Mouse (Mus musculus): Measurements from ENCODE around the gene Apeh.
A peak's percentile ranks its signal among the peaks of the same experiment; 100 is the strongest.
"Not testable (repeated sequence)": the region's sequence is repeated elsewhere in the genome, so short reads cannot be mapped to it uniquely, and the experiment has no call there.

Apeh gene

DNA sequence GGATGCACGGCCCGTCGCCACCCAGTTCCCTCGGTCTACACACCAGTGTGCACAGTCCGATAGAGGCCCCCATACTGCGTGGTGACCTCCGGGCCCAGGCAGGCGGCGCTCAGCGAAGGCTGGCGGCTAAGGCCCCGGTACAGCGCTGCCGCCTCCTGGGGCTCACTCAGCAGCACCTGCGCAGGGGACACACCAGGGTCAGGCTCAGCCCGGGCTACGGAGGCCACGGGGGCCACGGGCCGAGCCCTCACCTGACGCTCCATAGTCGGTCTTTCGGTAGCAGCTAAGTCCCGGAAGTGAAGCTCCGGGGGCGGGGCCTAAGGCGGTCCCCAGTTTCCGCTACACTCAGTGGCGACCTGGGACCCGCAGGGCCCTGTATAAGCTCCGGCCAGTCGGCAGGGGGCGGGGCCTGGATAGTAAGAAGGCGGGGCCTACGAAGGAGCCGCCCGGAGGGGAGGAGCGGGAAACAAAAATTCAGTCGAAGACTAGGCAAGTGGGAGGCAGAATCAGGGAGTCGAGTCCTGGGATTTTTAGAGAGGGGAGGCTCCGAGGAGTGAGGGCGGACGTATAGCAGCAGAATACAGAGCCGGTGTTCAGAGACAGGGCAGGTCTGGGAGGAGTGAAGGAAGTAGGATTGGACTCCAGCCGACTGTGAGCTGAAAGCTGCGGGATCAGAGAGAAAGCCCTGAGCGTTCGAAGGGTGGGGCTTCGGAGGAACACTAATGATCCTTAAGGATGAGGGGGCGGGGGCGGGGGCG lies at the start of gene Apeh:
Gene Apeh, minus strand, starts transcription at position 423 of the 758 bp plus-strand sequence.
- DNase-seq (ENCODE audit: low read depth, low spot score) = peak; percentile 71

DNA sequence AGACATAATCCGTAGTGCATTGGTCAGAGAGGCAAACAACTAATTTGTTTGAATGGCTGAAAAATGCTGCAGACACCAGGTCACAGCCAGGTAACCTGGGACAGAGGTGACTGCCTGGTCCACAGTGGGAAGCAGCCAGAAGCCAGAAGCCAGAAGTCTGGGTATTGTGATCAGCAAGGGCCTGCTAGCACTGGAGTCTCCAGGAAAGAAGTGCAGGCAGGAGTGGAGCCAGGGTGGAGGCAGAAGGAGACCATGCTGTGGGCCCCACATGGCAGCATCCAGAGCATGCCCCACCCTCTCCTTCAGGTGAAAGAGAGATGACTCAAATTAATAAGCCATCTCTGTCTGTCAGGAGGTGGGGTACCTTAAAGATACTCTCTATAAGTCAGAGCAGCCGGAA lies 49.1 kb upstream of the Apeh start:
- no peak for DNase-seq (ENCODE audit: low read depth, low spot score)

DNA sequence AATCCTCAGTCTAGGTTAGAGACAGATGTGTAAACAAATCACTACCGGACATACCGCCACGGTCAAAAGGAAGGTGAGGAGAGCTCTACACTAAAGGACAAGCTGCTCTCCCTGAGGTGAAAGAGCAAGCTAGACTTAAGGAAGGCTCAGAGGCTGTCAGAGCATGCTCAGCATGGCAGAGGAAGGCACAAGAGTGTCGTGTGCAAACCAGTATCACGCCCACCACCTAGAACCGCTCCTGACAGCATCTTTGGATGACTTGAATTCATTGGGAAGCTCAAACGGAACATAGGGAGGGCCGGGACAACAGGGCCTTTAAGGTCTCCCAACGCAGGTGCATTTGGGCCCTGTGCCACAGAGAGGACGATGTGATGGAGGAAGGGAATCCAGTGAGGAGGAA lies 47.0 kb upstream of the Apeh start:
- no peak for DNase-seq (ENCODE audit: low read depth, low spot score)

DNA sequence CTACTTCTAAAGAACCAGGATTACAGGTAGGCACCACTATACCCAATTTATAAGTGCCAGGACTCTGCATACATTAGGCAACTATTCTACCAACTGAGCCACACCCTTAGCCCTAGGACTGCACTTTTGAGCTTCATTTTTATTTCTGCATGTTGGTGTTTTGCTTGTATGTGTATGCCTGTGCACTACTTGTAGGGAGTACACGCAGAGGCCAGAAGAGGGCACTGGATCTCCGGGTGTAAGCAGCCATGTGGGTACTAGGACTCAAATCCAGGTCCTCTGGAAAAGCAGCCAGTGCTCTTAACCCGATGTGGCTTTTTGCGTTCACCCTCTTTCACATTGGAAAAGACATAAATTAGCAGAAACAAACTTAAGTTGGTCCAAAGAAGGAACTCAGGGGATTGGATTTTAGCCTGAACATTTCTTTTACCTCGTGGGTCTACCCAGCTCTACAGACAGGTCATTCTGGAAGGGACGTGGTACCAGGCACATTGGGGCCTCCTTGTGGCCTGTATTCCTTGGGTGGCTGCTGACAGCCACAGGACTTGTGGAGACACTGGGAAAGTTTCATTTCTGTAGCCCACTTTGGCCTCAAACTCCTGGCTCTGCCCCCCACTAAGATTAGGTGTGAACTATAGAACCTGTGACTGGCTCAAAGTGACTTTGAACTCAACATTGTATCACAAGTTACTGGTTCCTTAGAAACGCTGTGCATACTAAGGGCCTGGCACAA lies 45.7 kb upstream of the Apeh start:
- no peak for DNase-seq (ENCODE audit: low read depth, low spot score)

DNA sequence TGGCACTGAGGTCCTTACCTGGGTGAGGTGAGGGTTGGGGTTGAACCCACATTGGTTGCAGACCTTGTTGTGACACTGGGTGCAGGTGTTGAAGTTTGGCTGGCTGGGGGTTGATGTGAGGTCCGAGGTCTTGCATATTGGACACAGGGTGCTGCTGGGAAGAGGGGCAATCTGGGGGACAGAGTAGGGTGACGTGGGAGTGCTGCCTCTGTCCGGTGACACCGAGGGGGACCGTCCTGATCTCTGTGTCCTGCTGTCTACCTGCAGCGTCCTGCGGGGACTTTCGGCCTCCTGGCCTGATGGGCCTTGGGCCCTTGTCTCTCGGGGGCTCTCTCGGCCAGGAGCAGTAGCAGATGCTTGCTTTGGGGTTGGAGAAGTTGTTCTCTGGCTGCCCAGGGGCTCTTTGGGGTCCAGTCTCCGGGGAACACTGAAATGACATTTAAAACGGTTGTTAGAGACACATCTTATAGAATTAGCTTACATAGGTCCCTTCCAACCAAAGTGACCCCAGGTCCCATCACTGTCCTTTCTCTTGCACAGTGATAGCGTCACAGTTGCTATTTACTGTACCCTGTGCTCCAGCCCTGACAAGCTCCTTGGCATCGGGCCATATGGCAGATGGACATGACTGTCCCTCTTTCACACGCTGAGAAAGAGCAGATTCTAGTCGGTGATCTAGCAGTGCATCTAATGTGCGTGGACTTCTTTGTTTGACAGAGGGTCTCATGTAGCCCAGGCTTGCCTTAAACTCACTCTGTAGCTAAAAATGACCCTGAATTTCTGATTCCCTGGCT lies 45.0 kb upstream of the Apeh start:
- DNase-seq (ENCODE audit: low read depth, low spot score) = no peak

DNA sequence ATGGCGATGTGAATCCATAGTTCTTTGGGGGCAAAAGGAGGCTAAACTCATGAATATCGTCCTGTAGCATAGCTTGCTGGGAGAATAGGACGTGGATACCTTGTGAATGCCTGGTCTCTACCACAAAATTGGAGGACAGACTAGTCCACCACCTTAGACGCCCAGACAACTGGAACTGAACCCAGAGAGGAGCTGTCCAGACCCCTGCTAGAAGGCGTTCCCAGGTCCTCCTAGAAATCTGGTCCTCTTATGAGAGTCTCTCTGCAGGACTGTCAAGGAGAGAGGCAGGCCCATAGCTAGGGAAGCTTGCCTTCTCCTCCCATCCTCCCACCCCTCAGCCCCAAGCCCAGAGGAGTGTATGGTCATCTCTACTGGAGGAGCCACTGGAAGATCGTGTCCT lies 43.7 kb upstream of the Apeh start:
- DNase-seq (ENCODE audit: low read depth, low spot score) = no peak

DNA sequence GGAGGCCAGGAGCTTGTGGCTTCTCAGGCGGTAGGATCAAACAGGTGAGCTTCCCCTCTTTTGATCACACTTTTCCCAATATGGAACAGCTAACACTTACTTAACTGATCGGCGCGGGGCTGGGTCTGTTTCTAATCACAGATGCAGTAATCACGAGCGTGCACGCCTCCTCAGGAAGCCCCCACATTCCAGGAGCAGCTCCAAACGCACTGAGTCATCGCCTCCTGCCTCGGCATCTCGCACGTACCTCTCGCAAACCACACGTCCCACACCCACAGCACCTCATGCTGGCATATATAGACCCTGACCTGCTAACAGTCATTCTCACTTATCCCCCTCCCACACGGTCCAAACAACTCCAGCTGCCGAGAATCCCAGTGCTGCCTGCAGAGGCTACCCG lies 43.1 kb upstream of the Apeh start:
- DNase-seq (ENCODE audit: low read depth, low spot score) = peak; percentile 97

DNA sequence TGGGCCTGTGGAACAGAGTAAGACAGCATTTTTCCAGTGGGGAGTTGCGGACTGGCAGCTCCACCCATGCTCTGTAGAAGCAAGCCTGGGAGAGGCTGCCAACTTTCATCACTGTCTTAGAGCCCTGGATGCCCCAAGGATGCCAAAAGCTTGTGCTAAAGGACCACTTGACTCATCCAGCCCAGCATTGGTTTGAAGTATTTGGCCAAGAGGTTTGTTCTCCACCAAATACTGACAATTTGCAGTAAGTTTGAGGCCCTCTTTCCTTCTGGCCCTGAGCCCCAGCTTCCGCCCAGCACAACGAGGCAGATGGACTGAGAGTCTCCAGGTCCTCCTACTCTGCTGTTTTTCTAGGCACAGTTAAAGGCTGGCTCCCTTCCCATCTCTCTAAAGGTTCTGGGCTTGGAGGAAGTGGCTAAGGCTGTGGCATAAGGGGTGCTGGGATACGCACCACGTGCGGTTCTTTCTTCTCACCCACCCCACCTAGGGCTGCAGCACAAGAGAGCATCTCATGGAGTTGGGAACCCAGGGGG lies 42.6 kb upstream of the Apeh start:
- DNase-seq (ENCODE audit: low read depth, low spot score) = peak; percentile 93

DNA sequence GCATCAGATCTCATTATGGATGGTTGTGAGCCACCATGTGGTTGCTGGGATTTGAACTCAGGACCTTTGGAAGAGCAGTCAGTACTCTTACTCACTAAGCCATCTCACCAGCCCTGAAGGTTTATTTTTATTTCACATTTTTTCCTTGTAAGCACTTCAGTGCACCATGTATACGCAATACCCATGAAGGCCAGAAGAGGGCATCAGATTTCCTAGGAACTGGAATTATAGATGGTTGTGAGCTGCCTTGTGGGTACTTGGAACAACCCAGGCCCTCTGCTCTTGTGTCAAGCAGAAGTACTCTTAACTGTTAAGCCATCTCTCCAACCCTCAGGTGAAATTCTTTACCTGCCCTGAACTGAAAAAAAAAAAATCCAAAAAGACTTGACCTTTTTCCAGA lies 41.8 kb upstream of the Apeh start:
- no peak for DNase-seq (ENCODE audit: low read depth, low spot score)

DNA sequence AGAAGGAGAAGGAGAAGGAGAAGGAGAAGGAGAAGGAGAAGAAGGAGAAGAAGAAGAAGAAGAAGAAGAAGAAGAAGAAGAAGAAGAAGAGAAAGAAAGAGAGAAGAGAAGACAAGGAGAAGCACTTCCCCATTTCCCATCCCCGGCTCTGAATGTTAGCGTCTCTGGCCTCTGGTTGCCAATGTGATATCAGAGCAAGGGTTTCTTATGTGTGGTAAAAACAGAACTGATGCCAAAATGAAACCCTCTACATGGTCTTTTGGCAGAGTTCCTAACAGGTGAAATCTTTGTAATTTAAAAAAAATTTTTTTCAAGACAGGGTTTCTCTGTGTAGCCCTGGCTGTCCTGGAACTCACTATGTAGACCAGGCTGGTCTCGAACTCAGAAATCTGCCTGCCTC lies 41.3 kb upstream of the Apeh start:
- not testable (repeated sequence) for DNase-seq (ENCODE audit: low read depth, low spot score)

DNA sequence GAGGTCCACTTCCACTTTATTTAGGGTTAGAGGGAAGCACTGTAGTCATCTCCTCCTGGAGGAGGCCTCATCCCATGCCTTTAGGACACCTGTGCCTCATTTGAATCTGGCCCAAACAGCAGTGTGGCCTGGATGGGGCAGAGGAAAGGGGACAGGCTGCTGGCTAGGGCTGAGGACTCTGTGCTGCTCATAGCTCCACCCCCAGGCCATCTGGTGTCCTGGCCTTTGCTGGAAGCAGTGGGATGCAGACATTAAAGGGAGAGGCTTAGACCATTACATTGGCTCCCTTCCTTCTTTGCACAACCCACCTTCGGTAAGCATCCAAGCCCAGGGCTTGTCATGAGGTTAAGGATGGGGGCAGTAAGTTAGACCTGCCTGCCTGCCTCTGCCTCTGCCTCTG lies 39.1 kb upstream of the Apeh start:
- DNase-seq (ENCODE audit: low read depth, low spot score) = no peak

DNA sequence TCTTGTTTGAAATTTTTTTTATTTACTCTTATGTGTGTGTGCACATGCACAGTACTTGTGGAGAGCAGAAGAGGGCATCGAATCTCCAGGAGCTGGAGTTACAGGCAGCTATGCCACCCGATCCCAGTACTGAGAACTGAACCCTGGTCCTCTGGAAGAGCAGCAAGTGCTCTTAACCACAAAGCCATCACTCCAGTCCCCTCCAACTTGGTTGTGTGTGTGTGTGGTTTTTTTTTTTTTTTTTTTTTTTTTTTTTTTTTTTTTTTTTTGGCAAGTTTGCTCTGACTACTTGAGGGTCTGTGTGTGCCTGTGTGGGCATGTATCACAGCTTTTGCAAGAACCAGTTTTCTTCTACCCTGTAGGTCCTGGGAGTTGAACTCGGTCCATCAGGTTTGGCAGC lies 38.0 kb upstream of the Apeh start:
- DNase-seq (ENCODE audit: low read depth, low spot score) = no peak

DNA sequence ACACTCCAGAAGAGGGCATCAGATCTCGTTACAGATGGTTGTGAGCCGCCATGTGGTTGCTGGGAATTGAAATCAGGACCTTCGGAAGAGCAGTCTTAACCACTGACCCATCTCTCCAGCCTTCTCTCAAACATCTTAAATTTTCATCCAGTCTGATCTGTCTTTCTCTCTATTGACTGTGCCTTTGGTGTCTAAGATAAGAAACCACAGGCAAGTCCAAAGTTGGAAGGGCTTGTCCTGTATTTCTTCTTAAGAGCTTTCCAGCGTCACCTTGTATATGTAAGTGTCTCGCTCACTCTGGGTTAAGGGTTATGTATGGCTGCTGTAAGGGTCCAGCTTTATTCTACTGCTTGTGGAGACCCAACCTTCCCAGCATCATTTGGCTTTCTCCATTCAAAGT lies 37.1 kb upstream of the Apeh start:
- DNase-seq (ENCODE audit: low read depth, low spot score) = no peak

DNA sequence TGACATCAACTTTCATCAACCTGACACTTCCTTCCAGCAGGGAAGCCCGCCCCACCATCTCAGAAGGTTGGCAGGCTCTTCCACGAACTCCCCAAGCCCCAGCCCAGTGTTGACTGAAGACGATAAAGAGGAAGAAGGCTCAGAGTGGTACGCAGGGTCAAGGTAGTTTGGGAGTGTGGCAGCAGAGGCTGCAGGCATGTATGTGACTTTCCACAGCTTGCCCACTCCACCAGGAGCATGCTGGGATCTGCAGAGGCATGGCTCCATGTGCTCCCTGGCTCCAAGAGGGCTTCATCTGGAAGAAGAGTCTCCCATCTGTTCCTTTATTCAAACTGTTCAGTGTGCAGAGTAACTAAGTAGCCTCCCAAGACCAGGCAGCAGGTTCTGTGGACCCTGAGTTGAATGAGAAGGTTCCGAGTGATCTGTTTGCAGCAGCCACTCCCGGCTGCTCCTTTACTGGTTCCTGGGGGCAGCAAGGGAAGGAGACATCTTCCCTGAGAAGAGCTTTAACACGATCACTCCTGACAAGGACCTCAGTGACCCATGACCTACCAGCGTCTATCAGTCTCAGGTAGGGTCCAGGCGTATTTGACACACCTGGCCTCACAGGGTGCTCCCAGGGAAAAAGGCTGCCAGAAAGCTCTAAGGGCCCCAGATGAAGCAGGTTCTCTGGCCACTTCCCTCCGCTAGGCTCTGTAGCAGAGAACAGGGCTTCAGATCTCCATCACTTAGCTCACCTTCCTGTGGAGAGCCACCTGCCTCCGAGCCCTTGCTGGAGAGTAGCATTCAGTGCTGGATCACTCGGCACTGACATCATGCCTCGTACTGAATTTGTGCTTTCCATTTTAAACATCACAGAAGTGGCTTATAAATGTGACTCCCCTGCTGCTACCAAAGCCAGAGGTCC lies 34.9 kb upstream of the Apeh start:
- no peak for DNase-seq (ENCODE audit: low read depth, low spot score)

DNA sequence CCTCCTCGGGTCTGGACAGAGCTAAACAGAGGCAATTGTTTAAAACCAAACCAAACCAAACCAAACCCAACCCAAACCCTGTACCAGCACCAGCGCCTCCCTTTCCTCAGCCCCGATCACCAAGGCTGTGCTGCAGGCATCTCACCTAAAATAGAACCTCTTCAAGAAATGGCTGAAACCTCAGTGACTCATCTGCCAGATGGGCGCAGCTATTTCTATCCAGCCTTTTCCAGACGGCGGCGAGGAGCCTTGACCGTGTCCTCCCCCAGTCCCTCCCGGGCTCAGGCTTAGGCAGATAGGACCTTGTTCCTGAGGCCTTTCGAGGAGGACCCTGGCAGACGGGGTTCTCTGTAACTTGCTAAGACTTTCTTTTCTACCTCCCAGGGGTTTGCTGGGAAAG lies 33.8 kb upstream of the Apeh start:
- DNase-seq (ENCODE audit: low read depth, low spot score) = peak; percentile 93

DNA sequence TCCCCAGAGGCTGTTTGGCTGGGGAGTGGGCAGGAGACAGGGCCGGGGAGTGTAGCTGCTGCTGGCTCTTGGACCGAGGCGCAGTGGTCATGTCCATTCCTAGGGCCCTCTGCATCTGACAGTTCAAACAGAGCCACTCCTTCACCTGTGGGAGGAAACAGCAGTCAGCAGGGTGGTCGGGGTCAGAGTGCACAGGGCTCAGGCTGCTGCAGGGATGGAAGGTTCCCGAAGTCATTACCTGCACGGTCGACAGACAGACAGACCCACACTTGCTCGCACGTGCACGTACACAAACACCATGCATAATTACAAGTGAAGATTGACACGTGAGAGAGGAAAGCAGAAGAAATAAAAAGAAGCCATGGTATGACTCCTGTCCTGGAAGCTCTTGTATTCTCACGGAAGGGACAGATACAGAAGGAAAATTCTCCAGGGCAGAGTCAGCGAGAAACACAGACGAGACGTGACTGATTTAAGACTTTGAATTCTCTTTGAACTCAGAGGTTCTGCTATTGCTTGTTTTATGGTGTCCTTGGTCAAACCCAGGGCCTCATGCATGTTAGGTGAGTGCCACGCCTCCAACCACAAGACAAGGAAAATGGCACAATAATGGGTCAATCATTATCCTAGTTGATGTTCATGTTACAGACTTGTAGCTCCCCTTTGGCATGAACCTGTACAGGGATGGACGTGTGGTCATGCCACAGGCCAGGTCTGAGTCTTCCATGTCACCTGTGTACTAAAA lies 32.2 kb upstream of the Apeh start:
- DNase-seq (ENCODE audit: low read depth, low spot score) = no peak

DNA sequence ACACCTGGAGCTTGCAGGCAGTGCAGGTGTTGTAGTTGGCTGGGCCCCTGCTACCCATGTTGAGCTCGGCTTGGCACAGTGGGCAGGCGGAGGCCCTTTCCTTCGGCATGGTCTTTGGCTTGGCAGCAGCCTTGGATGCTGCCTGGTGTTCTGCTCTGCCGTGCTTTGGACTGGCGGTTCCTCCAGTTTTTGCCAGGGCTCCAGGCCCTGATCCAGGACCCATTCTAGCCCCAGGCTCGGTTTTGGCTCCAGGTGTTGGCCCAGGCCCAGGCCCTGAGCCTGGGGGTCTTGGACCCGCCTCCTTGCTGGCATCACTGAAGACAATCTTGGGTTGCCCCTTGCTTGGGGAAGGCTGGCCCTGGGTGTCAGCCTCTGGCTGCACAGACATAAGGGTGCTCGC lies 31.3 kb upstream of the Apeh start:
- DNase-seq (ENCODE audit: low read depth, low spot score) = no peak

DNA sequence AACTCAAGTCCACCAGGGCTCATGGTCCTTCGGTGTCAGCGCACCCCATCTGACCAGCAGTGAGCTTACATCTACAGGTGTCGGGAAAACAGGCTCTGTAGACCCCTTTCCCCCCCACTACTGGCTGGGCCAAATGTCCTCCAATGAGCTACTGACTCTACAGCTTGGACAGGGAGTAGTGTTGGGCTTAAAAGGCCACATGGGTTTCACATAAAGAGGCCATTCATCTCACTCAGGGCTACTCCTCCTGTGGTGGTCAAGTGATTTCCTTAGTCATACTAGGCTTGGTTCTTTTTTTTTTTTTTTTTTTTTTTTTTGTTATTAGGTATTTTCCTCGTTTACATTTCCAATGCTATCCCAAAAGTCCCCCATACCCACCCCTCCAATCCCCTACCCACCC lies 29.5 kb upstream of the Apeh start:
- no peak for DNase-seq (ENCODE audit: low read depth, low spot score)

DNA sequence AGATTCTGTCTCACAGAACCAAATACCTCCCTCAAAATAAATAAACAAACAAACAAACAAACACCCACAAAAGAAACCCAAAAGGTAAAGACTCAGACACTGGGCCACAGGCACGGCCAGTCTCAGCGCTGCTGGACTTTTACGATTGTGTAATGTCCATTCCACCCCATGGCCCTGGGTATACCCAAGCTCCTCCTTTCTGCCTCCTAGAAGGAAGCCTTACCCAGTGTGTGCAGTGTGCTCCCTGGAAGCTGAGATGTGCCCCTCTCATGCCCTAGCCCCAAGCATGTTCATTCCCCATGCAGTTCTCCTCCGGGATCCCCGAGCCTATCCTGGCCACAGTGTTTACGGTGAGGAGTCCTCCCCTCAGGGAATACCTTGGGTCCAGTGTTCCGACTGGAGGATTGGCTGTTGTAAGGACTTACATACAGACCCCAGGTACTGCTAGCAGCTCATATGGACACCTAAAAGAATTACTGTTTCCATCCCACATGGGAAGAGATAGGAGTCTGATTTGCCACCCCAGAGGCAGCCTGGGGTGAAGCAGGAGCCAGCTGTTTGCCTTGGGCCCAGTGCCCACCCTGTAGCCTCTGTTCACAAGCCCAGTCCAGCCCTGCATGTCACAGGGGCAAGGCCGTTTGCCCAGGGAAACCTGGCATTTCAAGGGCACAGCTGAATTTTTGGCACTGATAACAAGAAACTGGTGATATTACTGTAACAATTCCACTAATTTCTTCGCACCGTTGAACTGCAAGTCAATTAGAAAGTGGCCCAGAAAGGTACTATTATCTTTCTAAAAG lies 27.0 kb upstream of the Apeh start:
- no peak for DNase-seq (ENCODE audit: low read depth, low spot score)

DNA sequence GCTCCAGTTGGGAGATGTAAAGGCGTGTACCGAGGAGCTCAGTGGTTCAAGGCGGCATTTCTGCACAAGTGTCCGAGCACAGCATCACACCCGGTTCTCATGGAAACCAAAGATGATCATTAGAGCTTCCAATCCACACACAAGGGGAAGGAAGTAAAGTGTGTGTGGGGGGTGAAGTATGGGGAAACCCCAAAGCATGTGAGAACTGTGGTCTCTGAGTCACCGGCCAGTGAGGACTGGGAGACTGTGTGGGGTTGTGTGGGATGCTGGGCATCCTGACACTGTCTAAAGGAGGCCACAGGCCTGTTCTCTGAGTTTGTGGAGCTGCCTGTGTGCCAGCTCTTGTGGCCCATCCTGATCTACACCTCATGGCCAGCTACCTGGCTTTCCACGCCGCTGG lies 26.3 kb upstream of the Apeh start:
- no peak for DNase-seq (ENCODE audit: low read depth, low spot score)

All from telencephalon, adult 2 months (tissue).